ENCODE assay signal across 9 mouse cellular contexts in the genomic region with DNA sequence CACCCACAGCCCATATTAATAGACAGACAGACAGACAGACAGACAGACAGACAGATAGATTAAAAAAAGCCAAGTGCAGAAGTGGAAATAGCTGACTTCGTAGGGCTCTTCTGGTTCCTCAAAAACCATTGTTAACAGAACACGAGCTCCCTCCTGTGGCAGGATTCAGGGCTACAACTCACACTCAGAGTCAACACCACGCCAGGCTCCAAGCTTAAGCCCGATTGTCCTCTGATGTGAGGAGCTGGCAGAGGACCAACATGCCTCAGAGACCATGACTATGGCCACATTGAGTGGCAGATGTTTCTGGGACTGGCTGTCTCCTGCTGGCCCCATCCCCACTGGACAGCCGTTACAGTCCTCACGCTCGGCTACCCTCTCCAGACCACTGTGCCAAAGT. TPM values are rescaled to one million over a fixed set of nuclear protein-coding genes. Genes with fewer than 3 reads are reported as not detected.
DNase-seq lines count a peak whose midpoint lies in the region; ATAC-seq and TF ChIP-seq lines count a peak whose summit lies in the region.
"Had no signal": no experiment of that assay in that cellular context is flagged by ENCODE, and none has a peak within 500 bp of the region (broad histone marks: within the 10 kb centered on the region; RNA-seq: fewer than 3 reads in every experiment).

No protein-coding gene starts in this region.

- H3K27ac ChIP-seq in thymus, adult 2 months (ENCODE audit: control insufficient read depth, insufficient read depth, low read length): no peak overlapping the region
- H3K27ac ChIP-seq in bone marrow, adult 2 months (ENCODE audit: control insufficient read depth, insufficient read depth, low read depth, low read length, poor library complexity): no peak overlapping the region
- H3K27ac ChIP-seq in embryonic facial prominence, embryonic 10.5 days (replicated peaks): no peak overlapping the region
- no peak overlapping the region for H3K27ac ChIP-seq in hindbrain, embryonic 14.5 days

- TF ChIP-seq CTCF in thymus, adult 2 months (IDR thresholded peaks at IDR 0.05; ENCODE audit: borderline replicate concordance, control insufficient read depth, extremely low read depth, insufficient read depth, low read length, poor library complexity): 0 out of 2 replicates have a peak, but pooled peaks have one; percentile 13
- peak; percentile 33; the same call in 1 of the 2 replicates for TF ChIP-seq CTCF in bone marrow, adult 2 months (IDR thresholded peaks at IDR 0.05; ENCODE audit: control insufficient read depth, insufficient read depth, low read length)

- H3K4me1 ChIP-seq in thymus, adult 2 months (replicated peaks; ENCODE audit: control insufficient read depth, insufficient read depth, low read length): no peaks in the 10 kb centered on the region
- H3K4me1 ChIP-seq in bone marrow, adult 2 months (ENCODE audit: control insufficient read depth, insufficient read depth, low read length): no peaks in the 10 kb centered on the region
- peaks cover 49% of the 10 kb centered on the region for H3K4me1 ChIP-seq in embryonic facial prominence, embryonic 10.5 days
- peaks cover 13% of the 10 kb centered on the region; the same call in 1 of the 2 replicates for H3K4me1 ChIP-seq in hindbrain, embryonic 14.5 days (replicated peaks; ENCODE audit: control insufficient read depth, insufficient read depth, low read length)

- H3K36me3 ChIP-seq in thymus, adult 2 months (ENCODE audit: control insufficient read depth, insufficient read depth, low read length): no peaks in the 10 kb centered on the region
- H3K36me3 ChIP-seq in embryonic facial prominence, embryonic 10.5 days (replicated peaks): no peaks in the 10 kb centered on the region
- H3K36me3 ChIP-seq in hindbrain, embryonic 14.5 days (replicated peaks; ENCODE audit: control insufficient read depth, insufficient read depth): 0 out of 2 replicates have a peak, but pooled peaks cover 5% of the 10 kb centered on the region

- ATAC-seq in hindbrain, embryonic 14.5 days (ENCODE audit: low FRiP score): peak; percentile 44; the same call in 1 of the 2 replicates

- H3K27me3 ChIP-seq in thymus, adult 2 months (ENCODE audit: control insufficient read depth, insufficient read depth, low read length): peaks cover 2% of the 10 kb centered on the region; the same call in 1 of the 2 replicates
- peaks cover 92% of the 10 kb centered on the region for H3K27me3 ChIP-seq in embryonic facial prominence, embryonic 10.5 days (replicated peaks; ENCODE audit: low read depth, poor library complexity, severe bottlenecking)
- H3K27me3 ChIP-seq in hindbrain, embryonic 14.5 days (ENCODE audit: control insufficient read depth, insufficient read depth, low read length): no peaks in the 10 kb centered on the region

- 34% methylated on average over 7 of the region's 7 CpGs for WGBS in thymus, adult 2 months
- 31% methylated on average over 7 of the region's 7 CpGs for WGBS in bone marrow, adult 2 months
- 27% methylated on average over 7 of the region's 7 CpGs for WGBS in embryonic facial prominence, embryonic 10.5 days
- WGBS in hindbrain, embryonic 14.5 days: 10% methylated on average over 7 of the region's 7 CpGs

- no peaks in the 10 kb centered on the region for H3K9me3 ChIP-seq in embryonic facial prominence, embryonic 10.5 days
- no peaks in the 10 kb centered on the region for H3K9me3 ChIP-seq in hindbrain, embryonic 14.5 days (ENCODE audit: control insufficient read depth, low read length)

- H3K4me2 ChIP-seq in hindbrain, embryonic 14.5 days (replicated peaks): no peak overlapping the region

- no peak overlapping the region for H3K9ac ChIP-seq in hindbrain, embryonic 14.5 days

- intact Hi-C loops in left cerebral cortex, postnatal 4 days (cut with DNase I): loop anchor here (5.0 kb wide), 1 partner anchor 555 kb away; no protein-coding TSS in a partner anchor

- peak; percentile 10 for DNase-seq in thymus, adult 2 months
- DNase-seq in thymus, postnatal 10 days (ENCODE audit: low spot score in 2 of 2): no peak
- peak; percentile 73 for DNase-seq in embryonic facial prominence, embryonic 10.5 days (ENCODE audit: low spot score)
- peak; percentile 92 for DNase-seq in hindbrain, embryonic 14.5 days (ENCODE audit: low spot score)
- DNase-seq in left cerebral cortex, postnatal 4 days: peak; percentile 97
- DNase-seq in right cerebral cortex, postnatal 10 days (ENCODE audit: low spot score in 2 of 2): peak; percentile 92 to 93

- no peak for TF ChIP-seq POLR2A in thymus, adult 2 months (IDR thresholded peaks at IDR 0.05; ENCODE audit: control insufficient read depth, extremely low read depth, insufficient read depth, low read length, poor library complexity)
- no peak for TF ChIP-seq POLR2A in bone marrow, adult 2 months (IDR thresholded peaks at IDR 0.05; ENCODE audit: borderline replicate concordance, control insufficient read depth, low read depth, low read length)

- H3K4me3 ChIP-seq in thymus, adult 2 months (ENCODE audit: control insufficient read depth, insufficient read depth, low read length): no peak overlapping the region
- no peak overlapping the region for H3K4me3 ChIP-seq in bone marrow, adult 2 months (replicated peaks; ENCODE audit: control insufficient read depth, low read depth, low read length)
- H3K4me3 ChIP-seq in embryonic facial prominence, embryonic 10.5 days: no peak overlapping the region
- no peak overlapping the region for H3K4me3 ChIP-seq in hindbrain, embryonic 14.5 days (replicated peaks; ENCODE audit: low read length)

RNA-seq across cellular contexts. Expression of gene Efcab6, which starts 7.0 kb away (rescaled TPM):
- polyA plus RNA-seq in thymus, adult 2 months (2012; rRNA removed): 0.09 and 0.13 TPM in 2 replicates
- not detected in 2 replicates for polyA plus RNA-seq in bone marrow, adult 2 months (2011; ENCODE audit: insufficient read depth, insufficient read length, low replicate concordance, missing spikeins)
- 0.52 and 0.71 TPM in 2 replicates for polyA plus RNA-seq in embryonic facial prominence, embryonic 10.5 days (2016; fragmentation: Nextera tagmentation; extraction: Ambion mirVana)
- polyA plus RNA-seq in hindbrain, embryonic 14.5 days (2014; fragmentation: Nextera tagmentation; extraction: Ambion mirVana): 0.51 and 0.88 TPM in 2 replicates
- total RNA-seq in left cerebral cortex, postnatal 4 days (2021): 10 to 100 TPM; 20.4 to 24.1 TPM
- polyA plus RNA-seq: large intestine, adult 2 months had no signal

RNA-seq across cellular contexts. Expression of gene Sult4a1, which starts 33.3 kb away (rescaled TPM):
- polyA plus RNA-seq in thymus, adult 2 months (2012; rRNA removed): 0.11 and 0.22 TPM in 2 replicates
- 1.7 TPM in 1 of 2 replicates, not detected in the other for polyA plus RNA-seq in bone marrow, adult 2 months (2011; ENCODE audit: insufficient read depth, insufficient read length, low replicate concordance, missing spikeins)
- polyA plus RNA-seq in embryonic facial prominence, embryonic 10.5 days (2016; fragmentation: Nextera tagmentation; extraction: Ambion mirVana): 6.9 and 8.7 TPM in 2 replicates
- polyA plus RNA-seq in hindbrain, embryonic 14.5 days (2014; fragmentation: Nextera tagmentation; extraction: Ambion mirVana): 70.3 and 78.6 TPM in 2 replicates
- total RNA-seq in left cerebral cortex, postnatal 4 days (2021): 100 to 1,000 TPM; 171 to 184 TPM

RNA-seq across cellular contexts. Expression of gene Pnpla5, which starts 50.7 kb away (rescaled TPM):
- 0.08 and 0.13 TPM in 2 replicates for polyA plus RNA-seq in thymus, adult 2 months (2012; rRNA removed)
- polyA plus RNA-seq in bone marrow, adult 2 months (2011; ENCODE audit: insufficient read depth, insufficient read length, low replicate concordance, missing spikeins): not detected in 2 replicates
- not detected in 2 replicates for polyA plus RNA-seq in embryonic facial prominence, embryonic 10.5 days (2016; fragmentation: Nextera tagmentation; extraction: Ambion mirVana)
- not detected in 2 replicates for polyA plus RNA-seq in hindbrain, embryonic 14.5 days (2014; fragmentation: Nextera tagmentation; extraction: Ambion mirVana)
- total RNA-seq in left cerebral cortex, postnatal 4 days (2021): not detected
- polyA plus RNA-seq: stomach, embryonic 14.5 days had no signal

Comparison
In these comparisons a context has a peak if more than half of its experiments do, and no peak if none do; other contexts are left out.
1. DNase-seq: peak in thymus, adult 2 months (single experiment), embryonic facial prominence, embryonic 10.5 days (single experiment), hindbrain, embryonic 14.5 days (single experiment), left cerebral cortex, postnatal 4 days (single experiment) and right cerebral cortex, postnatal 10 days (2 of 2); none in thymus, postnatal 10 days (0 of 2).